Mouse (Mus musculus) thymus, adult 2 months (tissue): ENCODE results near the gene Dpysl4. TPM values are rescaled to one million over a fixed set of nuclear protein-coding genes. Genes with fewer than 3 reads are reported as not detected.

Experiments used
- DNase-seq: peaks from one replicate; pipeline ENCODE4 v3.0.0; 2021
- H3K27ac ChIP-seq: fragments of 200-500 bp; 2 replicates; pipeline ENCODE4 v1.5.1; 2012; ENCODE audit warnings: low read length, control low read depth; ENCODE audit not compliant: control insufficient read depth, insufficient read depth
- H3K27me3 ChIP-seq: fragments of 200-500 bp; 2 replicates; pipeline ENCODE4 v1.6.1; 2012; ENCODE audit warnings: mild to moderate bottlenecking, low read length, moderate library complexity, mixed read lengths; ENCODE audit not compliant: control insufficient read depth, insufficient read depth
- H3K36me3 ChIP-seq: fragments of 200-500 bp; 2 replicates; pipeline ENCODE4 v1.6.1; 2012; ENCODE audit warnings: mild to moderate bottlenecking, low read length, moderate library complexity; ENCODE audit not compliant: control insufficient read depth, insufficient read depth
- H3K4me1 ChIP-seq: fragments of 200-500 bp; replicated peaks from 2 replicates; pipeline ENCODE4 v1.6.1; 2012; ENCODE audit warnings: low read length; ENCODE audit not compliant: control insufficient read depth, insufficient read depth
- H3K4me3 ChIP-seq: fragments of 200-500 bp; 2 replicates; pipeline ENCODE4 v1.5.1; 2012; ENCODE audit warnings: mild to moderate bottlenecking, low read length, control low read depth, moderate library complexity; ENCODE audit not compliant: control insufficient read depth, insufficient read depth
- CTCF ChIP-seq: fragments of 200-500 bp; IDR thresholded peaks from 2 replicates; pipeline ENCODE4 v1.5.1; 2012; ENCODE audit warnings: mild to moderate bottlenecking, control low read depth, low read length, moderate library complexity, borderline replicate concordance; ENCODE audit not compliant: control insufficient read depth, poor library complexity, insufficient read depth; ENCODE audit errors: extremely low read depth
- POLR2A ChIP-seq: fragments of 200-500 bp; IDR thresholded peaks from 2 replicates; pipeline ENCODE4 v1.6.1; 2012; ENCODE audit warnings: mild to moderate bottlenecking, low read length, control low read depth, moderate library complexity; ENCODE audit not compliant: control insufficient read depth, poor library complexity, insufficient read depth; ENCODE audit errors: extremely low read depth
- WGBS: fragments of 180-500 bp; shearing (Covaris S2); methylation state at CpG from one replicate; pipeline ENCODE4 v1.1.7; 2018; 5-methylcytosine and 5-hydroxymethylcytosine counted together
- polyA plus RNA-seq: library from polyadenylated mRNA; depleted of rRNA; stranded (reverse); fragments of >200 nt; gene quantifications from 2 replicates; pipeline ENCODE4 v1.2.3, GENCODE M21; 2012

Dpysl4 gene
- polyA plus RNA-seq, 1 experiment, result 0.84 TPM

- H3K4me3 ChIP-seq, result no peak overlapping the region
- H3K27me3 ChIP-seq, result peaks cover 3% of the 10 kb centered on the region; the same call in 1 of the 2 replicates
- WGBS, result 10% methylated on average over 61 of the region's 61 CpGs
- H3K36me3 ChIP-seq, result no peaks in the 10 kb centered on the region
- TF ChIP-seq POLR2A, result no peak
- no peak for TF ChIP-seq CTCF
- DNase-seq, result no peak
- H3K27ac ChIP-seq, result no peak overlapping the region
- H3K4me1 ChIP-seq, result no peaks in the 10 kb centered on the region
These were observed 676 bp downstream of the Dpysl4 start for GRCm38 (mm10) chr7:139086195-139087158.

GRCm38 (mm10) chr7:139087801-139088200, 2.0 kb downstream of the Dpysl4 start:
- 69% methylated on average over 2 of the region's 2 CpGs for WGBS
- Histone ChIP-seq H3K27ac (no peak overlapping the region), H3K4me3 (no peak overlapping the region), H3K36me3 (no peaks in the 10 kb centered on the region), H3K27me3 (peaks cover 3% of the 10 kb centered on the region; the same call in 1 of the 2 replicates), H3K4me1 (no peaks in the 10 kb centered on the region)
- TF ChIP-seq POLR2A, result no peak
- no peak for TF ChIP-seq CTCF
- DNase-seq, result no peak

- no peaks in the 10 kb centered on the region for H3K36me3 ChIP-seq
- H3K4me3 ChIP-seq, result no peak overlapping the region
- no peak overlapping the region for H3K27ac ChIP-seq
- H3K27me3 ChIP-seq, result peaks cover 3% of the 10 kb centered on the region; the same call in 1 of the 2 replicates
- 88% methylated on average over 12 of the region's 12 CpGs for WGBS
- DNase-seq, result no peak
- H3K4me1 ChIP-seq, result no peaks in the 10 kb centered on the region
- TF ChIP-seq CTCF, result no peak
- no peak for TF ChIP-seq POLR2A
These were observed 4.4 kb downstream of the Dpysl4 start for GRCm38 (mm10) chr7:139089892-139090874.

- no peak overlapping the region for H3K27ac ChIP-seq
- no peaks in the 10 kb centered on the region for H3K36me3 ChIP-seq
- TF ChIP-seq CTCF, result no peak
- TF ChIP-seq POLR2A, result no peak
- no peaks in the 10 kb centered on the region; the same call in 1 of the 2 replicates for H3K27me3 ChIP-seq
- H3K4me1 ChIP-seq, result no peaks in the 10 kb centered on the region
- H3K4me3 ChIP-seq, result no peak overlapping the region
- 94% methylated on average over 9 of the region's 9 CpGs for WGBS
- no peak for DNase-seq
These were observed 5.9 kb downstream of the Dpysl4 start for GRCm38 (mm10) chr7:139091681-139092080.

- no peak for DNase-seq
- Histone ChIP-seq H3K4me1 (no peaks in the 10 kb centered on the region), H3K27ac (no peak overlapping the region), H3K27me3 (no peaks in the 10 kb centered on the region), H3K36me3 (no peaks in the 10 kb centered on the region), H3K4me3 (no peak overlapping the region)
- WGBS, result 93% methylated on average over 5 of the region's 5 CpGs
- TF ChIP-seq CTCF (no peak), POLR2A (no peak)
These were observed 6.9 kb downstream of the Dpysl4 start for GRCm38 (mm10) chr7:139092676-139093075.

- no peak for TF ChIP-seq CTCF
- TF ChIP-seq POLR2A, result no peak
- Histone ChIP-seq H3K27me3 (no peaks in the 10 kb centered on the region), H3K4me3 (no peak overlapping the region), H3K36me3 (no peaks in the 10 kb centered on the region), H3K4me1 (no peaks in the 10 kb centered on the region), H3K27ac (no peak overlapping the region)
- no peak for DNase-seq
- WGBS, result 92% methylated on average over 5 of the region's 5 CpGs
These were observed 7.3 kb downstream of the Dpysl4 start for GRCm38 (mm10) chr7:139093124-139093523.
